Mouse (Mus musculus): ENCODE results near the gene Spint2. TPM values are rescaled to one million over a fixed set of nuclear protein-coding genes. Genes with fewer than 3 reads are reported as not detected.

Spint2 gene
- polyA plus RNA-seq, 1 experiment = 0.10 TPM

DNA sequence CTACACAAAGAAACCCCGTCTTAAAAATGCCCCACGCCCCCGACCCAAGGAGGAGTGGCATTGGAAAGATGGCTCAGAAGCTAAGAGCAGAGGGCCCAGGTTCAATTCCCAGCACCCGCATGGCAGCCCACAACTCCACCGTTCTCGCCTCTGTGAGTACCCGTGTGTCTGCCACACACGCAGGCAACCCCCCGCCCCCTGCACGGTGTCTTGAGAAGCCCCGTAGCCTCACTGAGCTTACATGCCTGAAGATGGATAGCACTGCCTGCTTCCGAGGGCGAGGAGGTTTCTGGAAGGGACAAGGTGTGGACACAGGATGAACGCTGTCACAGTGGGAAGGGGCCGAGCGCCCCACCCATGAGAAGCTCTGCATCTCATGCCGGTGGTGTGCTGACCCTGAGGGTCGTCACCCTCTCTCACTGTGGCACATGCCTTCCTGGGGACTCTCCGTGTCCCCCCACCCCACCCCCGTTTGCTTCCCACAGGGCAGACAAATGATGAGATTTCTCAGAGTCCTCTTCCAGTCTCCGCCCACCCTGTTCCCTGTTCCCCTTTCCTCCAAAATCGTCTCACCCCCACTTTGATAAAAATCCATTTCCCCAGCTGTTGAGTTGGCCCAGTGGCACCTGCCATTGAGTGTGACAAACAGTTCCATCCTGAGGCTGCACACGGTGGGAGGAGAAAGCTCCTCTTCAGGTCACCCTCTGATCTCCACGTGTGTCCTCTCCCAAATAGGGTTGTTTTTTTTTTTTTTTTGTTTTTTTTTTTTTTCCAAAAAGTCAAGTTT lies 14.3 kb upstream of the Spint2 start:
- no peaks in the 10 kb centered on the region for H3K27me3 ChIP-seq (ENCODE audit: control insufficient read depth, insufficient read depth, insufficient read length)
- no peak overlapping the region for H3K4me3 ChIP-seq
- TF ChIP-seq MAX (IDR thresholded peaks at IDR 0.05; ENCODE audit: low read depth) (no peak), POLR2AphosphoS2 (IDR thresholded peaks at IDR 0.05; ENCODE audit: insufficient read length, low read depth) (no peak), SRF (IDR thresholded peaks at IDR 0.05; ENCODE audit: control insufficient read depth, insufficient read length, low read depth) (no peak), POLR2A (IDR thresholded peaks at IDR 0.05; ENCODE audit: insufficient read length, low read depth) (no peak), TCF12 (IDR thresholded peaks at IDR 0.05; ENCODE audit: insufficient read depth, poor library complexity, severe bottlenecking) (no peak)
- no peaks in the 10 kb centered on the region for H3K36me3 ChIP-seq (ENCODE audit: control insufficient read depth, insufficient read depth)
- H3K4me2 ChIP-seq (ENCODE audit: low read depth) = no peak overlapping the region
- no peak overlapping the region for H3ac ChIP-seq (ENCODE audit: control insufficient read depth, insufficient read length)
- H3K79me2 ChIP-seq (ENCODE audit: control insufficient read depth, insufficient read depth) = no peaks in the 10 kb centered on the region

DNA sequence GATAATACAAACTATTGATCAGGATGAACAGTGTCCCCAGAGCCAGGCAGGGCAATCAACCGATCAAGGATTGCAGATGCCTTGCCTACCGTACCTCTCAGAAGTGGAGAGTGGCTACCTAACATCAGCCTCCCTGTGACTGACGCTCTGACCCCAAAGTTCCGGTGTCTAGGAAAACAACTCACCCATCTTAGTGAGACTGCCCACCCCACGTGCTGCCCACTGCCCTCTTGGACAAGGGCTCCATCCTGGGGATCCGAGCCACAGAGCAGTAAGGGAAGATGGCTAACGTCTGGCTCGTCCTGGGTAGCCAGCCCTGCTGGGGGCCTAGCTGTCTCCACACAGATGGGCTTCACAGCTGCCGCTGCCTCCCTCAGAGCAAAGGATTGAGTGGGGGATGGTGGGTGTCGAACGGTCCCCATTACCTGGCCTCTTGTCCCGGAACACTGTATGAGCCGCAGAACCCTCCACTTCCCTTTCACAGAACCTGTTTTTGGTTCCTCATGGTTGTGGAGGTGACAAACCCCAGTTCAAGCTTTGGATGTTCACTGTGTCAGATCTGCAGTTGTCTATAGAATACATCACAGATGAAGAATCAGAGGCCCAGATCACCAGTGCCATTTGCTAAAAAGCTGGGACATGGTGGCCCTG lies 12.5 kb upstream of the Spint2 start:
- Histone ChIP-seq H3K27me3 (ENCODE audit: control insufficient read depth, insufficient read depth, insufficient read length) (no peaks in the 10 kb centered on the region), H3K79me2 (ENCODE audit: control insufficient read depth, insufficient read depth) (no peaks in the 10 kb centered on the region)
- no peak for TF ChIP-seq REST (IDR thresholded peaks at IDR 0.05; ENCODE audit: insufficient read depth, insufficient read length)
- no peak for TF ChIP-seq MYOD1 (IDR thresholded peaks at IDR 0.05; ENCODE audit: control insufficient read depth in 1 of 3, insufficient read length in 2 of 3, low read depth in 2 of 3)
- no peak for TF ChIP-seq POLR2A (IDR thresholded peaks at IDR 0.05; ENCODE audit: insufficient read length, low read depth)
- TF ChIP-seq POLR2AphosphoS2 (IDR thresholded peaks at IDR 0.05; ENCODE audit: insufficient read length, low read depth) = no peak
- TF ChIP-seq TCF12 (IDR thresholded peaks at IDR 0.05; ENCODE audit: insufficient read depth, poor library complexity, severe bottlenecking) = no peak
- no peak for TF ChIP-seq MYOG (IDR thresholded peaks at IDR 0.05; ENCODE audit: control insufficient read depth in 1 of 3, insufficient read depth in 1 of 3, insufficient read length in 2 of 3, low read depth in 2 of 3)
- no peak for TF ChIP-seq E2F4 (IDR thresholded peaks at IDR 0.05; ENCODE audit: insufficient read depth)
- no peak for TF ChIP-seq USF1 (IDR thresholded peaks at IDR 0.05; ENCODE audit: low read depth)
- no peak for TF ChIP-seq MAX (IDR thresholded peaks at IDR 0.05; ENCODE audit: low read depth)

DNA sequence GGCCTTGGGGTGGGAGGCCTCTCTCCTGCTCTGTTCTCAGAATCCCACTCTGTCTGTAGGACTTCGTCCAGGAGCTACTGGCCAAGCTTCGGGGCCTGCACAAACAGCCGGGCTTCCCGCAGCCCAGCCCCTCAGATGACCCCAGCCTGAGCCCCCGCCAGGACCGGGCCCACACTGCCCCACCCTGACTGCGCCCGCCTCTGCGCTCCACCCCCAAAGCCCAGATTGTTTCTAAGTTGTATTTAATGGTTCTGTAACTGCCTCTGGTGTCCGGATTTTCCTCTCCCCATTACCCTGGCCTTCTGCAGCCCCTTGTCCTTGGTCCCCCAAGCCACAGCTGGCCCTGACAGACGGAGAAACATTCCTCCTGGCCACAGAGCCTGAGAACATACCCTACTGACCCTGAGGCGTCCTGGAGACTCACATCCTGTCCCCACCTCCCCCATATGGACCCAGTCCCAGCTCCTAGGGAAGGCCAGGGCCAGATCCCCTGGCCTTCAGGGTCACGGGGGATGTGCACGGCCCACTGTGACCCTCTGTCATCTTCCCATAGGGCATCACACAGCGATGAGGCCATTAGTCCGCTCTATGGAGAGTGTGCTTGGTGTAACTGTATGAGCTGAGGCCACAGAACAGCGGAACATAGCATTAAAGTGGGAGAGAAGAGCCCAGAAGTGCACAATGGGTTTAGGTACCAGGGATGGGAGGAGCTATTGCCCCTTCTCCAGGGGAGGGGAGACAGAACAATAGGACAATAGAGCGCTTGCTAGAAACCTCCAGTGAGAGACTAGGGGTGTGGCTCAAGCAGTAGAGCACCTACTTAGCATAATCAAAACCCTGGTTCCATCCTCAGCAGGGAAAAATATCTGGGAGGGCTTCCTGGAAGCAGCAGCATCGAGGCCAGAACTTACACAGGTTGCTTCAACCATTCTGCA lies 11.7 kb upstream of the Spint2 start:
- no peaks in the 10 kb centered on the region for H3K27me3 ChIP-seq (ENCODE audit: control insufficient read depth, insufficient read depth, insufficient read length)
- no peak overlapping the region for H3K4me2 ChIP-seq (ENCODE audit: low read depth)
- no peaks in the 10 kb centered on the region for H3K79me2 ChIP-seq (ENCODE audit: control insufficient read depth, insufficient read depth)
- H3K36me3 ChIP-seq (ENCODE audit: control insufficient read depth, insufficient read depth) = no peaks in the 10 kb centered on the region
- H3K4me3 ChIP-seq = no peak overlapping the region
- H3ac ChIP-seq (ENCODE audit: control insufficient read depth, insufficient read length) = no peak overlapping the region
- TF ChIP-seq POLR2AphosphoS2 (IDR thresholded peaks at IDR 0.05; ENCODE audit: insufficient read length, low read depth) (no peak), MYOG (IDR thresholded peaks at IDR 0.05; ENCODE audit: control insufficient read depth in 1 of 3, insufficient read depth in 1 of 3, insufficient read length in 2 of 3, low read depth in 2 of 3) (no peak), TCF12 (IDR thresholded peaks at IDR 0.05; ENCODE audit: insufficient read depth, poor library complexity, severe bottlenecking) (no peak), SRF (IDR thresholded peaks at IDR 0.05; ENCODE audit: control insufficient read depth, insufficient read length, low read depth) (no peak), MYOD1 (IDR thresholded peaks at IDR 0.05; ENCODE audit: control insufficient read depth in 1 of 3, insufficient read length in 2 of 3, low read depth in 2 of 3) (no peak), POLR2A (IDR thresholded peaks at IDR 0.05; ENCODE audit: insufficient read length, low read depth) (no peak), USF1 (IDR thresholded peaks at IDR 0.05; ENCODE audit: low read depth) (no peak), E2F4 (IDR thresholded peaks at IDR 0.05; ENCODE audit: insufficient read depth) (no peak), REST (IDR thresholded peaks at IDR 0.05; ENCODE audit: insufficient read depth, insufficient read length) (no peak), MAX (IDR thresholded peaks at IDR 0.05; ENCODE audit: low read depth) (no peak), TCF3 (IDR thresholded peaks at IDR 0.05; ENCODE audit: insufficient read length, low read depth) (no peak), CEBPB (IDR thresholded peaks at IDR 0.05; ENCODE audit: insufficient read depth, poor library complexity, severe bottlenecking) (no peak)

More for the DNA sequence above, 12.5 kb upstream of the Spint2 start:
- H3ac ChIP-seq (ENCODE audit: control insufficient read depth, insufficient read length) = no peak overlapping the region
- no peak overlapping the region for H3K4me2 ChIP-seq (ENCODE audit: low read depth)
- H3K36me3 ChIP-seq (ENCODE audit: control insufficient read depth, insufficient read depth) = no peaks in the 10 kb centered on the region
- no peak overlapping the region for H3K4me3 ChIP-seq

DNA sequence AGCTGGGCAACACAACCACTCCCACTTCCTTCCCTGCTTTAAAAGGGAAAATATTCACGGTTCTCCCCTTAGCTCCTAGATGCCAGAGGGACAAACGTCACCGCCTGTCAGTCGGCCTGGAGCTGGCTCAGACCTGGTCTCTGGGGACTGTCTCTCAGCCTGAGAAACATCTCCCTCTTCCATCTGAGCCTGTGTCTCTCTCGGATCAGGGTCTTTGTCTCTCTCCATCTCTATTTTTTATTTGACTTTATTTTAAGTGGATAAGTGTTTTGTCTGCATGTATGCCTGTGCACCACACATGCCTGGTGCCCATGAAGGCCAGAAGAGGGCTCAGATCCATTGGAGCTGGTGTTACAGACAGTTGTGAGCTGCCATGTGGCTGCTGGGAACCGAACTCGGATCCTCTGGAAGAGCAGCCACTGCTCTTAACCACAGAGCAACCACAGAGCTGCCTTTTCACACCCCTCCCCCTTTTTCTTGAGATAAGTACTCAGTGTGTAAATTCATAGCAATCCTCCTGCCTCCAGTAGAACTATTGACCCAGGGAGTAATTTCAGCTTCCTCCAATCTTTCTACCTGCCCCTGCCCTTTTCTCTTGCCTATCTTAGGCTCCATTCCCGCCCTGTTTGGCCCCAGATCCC lies 10.9 kb upstream of the Spint2 start:
- H3K4me3 ChIP-seq = no peak overlapping the region
- no peak for TF ChIP-seq MYOG (IDR thresholded peaks at IDR 0.05; ENCODE audit: control insufficient read depth in 1 of 3, insufficient read depth in 1 of 3, insufficient read length in 2 of 3, low read depth in 2 of 3)
- no peak for TF ChIP-seq MYOD1 (IDR thresholded peaks at IDR 0.05; ENCODE audit: control insufficient read depth in 1 of 3, insufficient read length in 2 of 3, low read depth in 2 of 3)
- no peak for TF ChIP-seq POLR2AphosphoS2 (IDR thresholded peaks at IDR 0.05; ENCODE audit: insufficient read length, low read depth)
- no peak for TF ChIP-seq POLR2A (IDR thresholded peaks at IDR 0.05; ENCODE audit: insufficient read length, low read depth)
- no peak for TF ChIP-seq TCF12 (IDR thresholded peaks at IDR 0.05; ENCODE audit: insufficient read depth, poor library complexity, severe bottlenecking)
- no peak for TF ChIP-seq SRF (IDR thresholded peaks at IDR 0.05; ENCODE audit: control insufficient read depth, insufficient read length, low read depth)
- no peak for TF ChIP-seq E2F4 (IDR thresholded peaks at IDR 0.05; ENCODE audit: insufficient read depth)
- TF ChIP-seq REST (IDR thresholded peaks at IDR 0.05; ENCODE audit: insufficient read depth, insufficient read length) = no peak
- TF ChIP-seq USF1 (IDR thresholded peaks at IDR 0.05; ENCODE audit: low read depth) = no peak
- TF ChIP-seq CEBPB (IDR thresholded peaks at IDR 0.05; ENCODE audit: insufficient read depth, poor library complexity, severe bottlenecking) = no peak
- TF ChIP-seq TCF3 (IDR thresholded peaks at IDR 0.05; ENCODE audit: insufficient read length, low read depth) = no peak
- no peak for TF ChIP-seq MAX (IDR thresholded peaks at IDR 0.05; ENCODE audit: low read depth)
- H3ac ChIP-seq (ENCODE audit: control insufficient read depth, insufficient read length) = no peak overlapping the region
- no peaks in the 10 kb centered on the region for H3K27me3 ChIP-seq (ENCODE audit: control insufficient read depth, insufficient read depth, insufficient read length)
- no peaks in the 10 kb centered on the region for H3K36me3 ChIP-seq (ENCODE audit: control insufficient read depth, insufficient read depth)
- no peak overlapping the region for H3K4me2 ChIP-seq (ENCODE audit: low read depth)
- H3K79me2 ChIP-seq (ENCODE audit: control insufficient read depth, insufficient read depth) = no peaks in the 10 kb centered on the region
